ENCODE assay signal across 1 mouse cellular context in the genomic region with DNA sequence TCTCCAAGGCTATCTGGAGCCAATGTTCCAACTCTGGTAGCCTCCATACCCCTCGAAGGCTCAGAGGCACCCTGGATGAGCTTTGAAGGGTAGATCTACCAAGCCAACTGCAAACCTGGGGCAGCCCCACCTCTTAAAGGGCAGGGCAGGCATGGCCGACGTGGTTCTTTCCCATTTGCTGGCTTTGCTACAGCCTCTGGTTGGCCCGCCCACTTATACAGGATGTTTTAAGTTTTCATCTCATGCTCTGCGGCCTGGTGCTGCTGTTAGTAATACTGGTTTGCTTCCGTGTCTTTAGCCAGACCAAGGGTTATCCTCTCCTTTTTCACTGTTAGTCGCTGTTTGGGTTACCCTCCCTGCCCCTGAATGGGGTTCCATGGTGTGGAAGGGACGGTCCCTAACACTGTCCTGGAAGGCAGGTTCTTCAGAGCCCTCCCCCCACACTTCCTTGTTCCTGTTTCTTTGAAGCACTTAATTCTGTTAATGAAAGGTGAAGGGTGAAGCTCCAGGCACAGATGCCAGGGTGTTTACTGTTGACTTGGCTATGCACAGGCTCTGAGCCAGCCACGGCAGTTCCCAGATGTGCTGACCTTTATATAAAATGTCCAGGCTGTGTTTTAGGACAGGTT.
TF ChIP-seq lines count a peak whose summit lies in the region.

No protein-coding gene starts in this region.

TF ChIP-seq in myocyte, 11 proteins besides CTCF, POLR2A, EP300 and RAD21 (continued from another document):
- TF ChIP-seq MYOD1 (IDR thresholded peaks at IDR 0.05; ENCODE audit: control insufficient read depth in 1 of 3, insufficient read length in 2 of 3, low read depth in 2 of 3) (no peak), TCF12 (IDR thresholded peaks at IDR 0.05; ENCODE audit: insufficient read depth, poor library complexity, severe bottlenecking) (no peak), SRF (IDR thresholded peaks at IDR 0.05; ENCODE audit: control insufficient read depth, insufficient read length, low read depth) (no peak), CEBPB (IDR thresholded peaks at IDR 0.05; ENCODE audit: insufficient read depth, poor library complexity, severe bottlenecking) (no peak), REST (IDR thresholded peaks at IDR 0.05; ENCODE audit: insufficient read depth, insufficient read length) (no peak), E2F4 (IDR thresholded peaks at IDR 0.05; ENCODE audit: insufficient read depth) (no peak)
